Mouse (Mus musculus): ENCODE data around the gene Adprm. TPM values are rescaled to one million over a fixed set of nuclear protein-coding genes. Genes with fewer than 3 reads are reported as not detected.
"Not testable (repeated sequence)": the region's sequence is repeated elsewhere in the genome, so short reads cannot be mapped to it uniquely, and the experiment has no call there.

Adprm gene
- polyA plus RNA-seq, 1 experiment from 2014 or later: 34.8 TPM

GRCm38 (mm10) chr11:67040483-67040882 lies 11.9 kb downstream of the Adprm start:
- Histone ChIP-seq H3K4me1 (no peaks in the 10 kb centered on the region), H3K9me3 (no peaks in the 10 kb centered on the region), H3K27me3 (no peaks in the 10 kb centered on the region), H3K9ac (no peak overlapping the region), H3K36me3 (peaks cover 59% of the 10 kb centered on the region), H3K27ac (no peak overlapping the region), H3K4me3 (no peak overlapping the region), H3K4me2 (replicated peaks) (no peak overlapping the region)
- 97% methylated on average over 6 of the region's 6 CpGs for WGBS
- no peak for ATAC-seq (ENCODE audit: low FRiP score, low read depth)

DNA sequence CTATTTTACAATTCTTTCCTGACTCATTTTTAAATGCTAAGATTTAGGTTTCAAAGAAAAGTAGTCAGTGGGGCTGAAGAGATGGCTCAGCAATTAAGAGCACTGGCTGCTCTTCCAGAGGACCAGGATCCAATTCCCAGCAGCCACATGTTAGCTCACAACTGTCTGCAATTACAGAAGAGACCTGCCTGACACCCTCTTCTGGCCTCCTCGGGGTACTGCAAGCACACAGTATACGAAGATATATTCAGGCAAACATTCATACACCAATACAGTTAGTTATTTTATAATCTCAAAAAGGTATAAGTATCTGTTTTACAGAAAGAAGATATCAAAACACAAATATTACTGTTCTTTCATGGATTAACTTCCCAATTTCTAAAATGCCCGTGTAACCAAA lies 12.6 kb downstream of the Adprm start:
- no peaks in the 10 kb centered on the region for H3K9me3 ChIP-seq
- H3K4me2 ChIP-seq (replicated peaks): no peak overlapping the region
- WGBS: 95% methylated on average over 3 of the region's 3 CpGs
- no peaks in the 10 kb centered on the region for H3K27me3 ChIP-seq
- peaks cover 53% of the 10 kb centered on the region for H3K36me3 ChIP-seq
- ATAC-seq (ENCODE audit: low FRiP score, low read depth): no peak
- H3K4me3 ChIP-seq: no peak overlapping the region
- H3K4me1 ChIP-seq: no peaks in the 10 kb centered on the region
- H3K9ac ChIP-seq: no peak overlapping the region
- no peak overlapping the region for H3K27ac ChIP-seq

DNA sequence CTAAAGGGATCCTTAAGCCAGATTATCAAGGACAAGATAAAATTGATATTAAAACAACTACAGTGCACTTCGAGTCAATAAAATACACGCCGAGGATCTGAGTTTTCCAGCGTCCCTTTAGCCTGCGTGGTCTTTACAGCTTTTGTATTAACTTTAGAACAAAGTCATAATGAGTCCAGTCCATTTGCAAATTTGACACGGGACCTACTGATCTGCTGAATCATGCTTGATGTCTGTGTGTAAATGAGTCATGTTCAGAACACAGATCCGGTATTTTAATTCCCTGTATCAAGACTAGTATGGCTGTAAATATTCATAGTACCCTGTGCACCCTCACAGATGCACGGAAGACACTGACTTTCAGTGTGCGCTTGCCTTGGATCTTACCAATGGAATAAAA lies 15.5 kb downstream of the Adprm start:
- ATAC-seq (ENCODE audit: low FRiP score, low read depth): no peak
- Histone ChIP-seq H3K4me1 (no peaks in the 10 kb centered on the region), H3K27ac (no peak overlapping the region), H3K4me3 (no peak overlapping the region), H3K9ac (no peak overlapping the region), H3K9me3 (no peaks in the 10 kb centered on the region), H3K4me2 (replicated peaks) (no peak overlapping the region), H3K36me3 (peaks cover 48% of the 10 kb centered on the region), H3K27me3 (no peaks in the 10 kb centered on the region)
- WGBS: 95% methylated on average over 9 of the region's 9 CpGs

DNA sequence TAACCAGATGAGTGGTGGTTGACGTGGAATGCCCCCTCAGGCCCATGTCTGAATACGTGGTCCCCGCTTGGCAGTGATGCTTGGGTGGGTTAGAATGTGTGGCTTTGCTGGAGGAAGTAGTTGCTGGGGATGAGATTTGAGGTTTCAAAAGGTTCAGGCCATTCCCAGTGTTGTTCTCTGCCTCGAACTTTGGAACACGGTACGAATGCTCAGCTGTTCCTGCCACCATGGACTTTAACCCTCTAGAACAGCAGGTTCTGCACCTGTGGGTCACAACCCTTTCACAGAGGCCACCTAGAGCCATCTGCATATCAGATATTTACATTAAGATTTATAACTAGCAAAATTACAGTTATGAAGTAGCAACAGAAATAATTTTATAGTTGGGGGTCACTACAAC lies 16.2 kb downstream of the Adprm start:
- Histone ChIP-seq H3K4me3 (no peak overlapping the region), H3K36me3 (peaks cover 42% of the 10 kb centered on the region), H3K4me1 (no peaks in the 10 kb centered on the region), H3K9ac (no peak overlapping the region), H3K9me3 (no peaks in the 10 kb centered on the region), H3K27me3 (no peaks in the 10 kb centered on the region), H3K4me2 (replicated peaks) (no peak overlapping the region), H3K27ac (no peak overlapping the region)
- ATAC-seq (ENCODE audit: low FRiP score, low read depth): no peak
- 89% methylated on average over 6 of the region's 6 CpGs for WGBS

- WGBS: 83% methylated on average over 4 of the region's 4 CpGs
These were observed 17.5 kb downstream of the Adprm start for GRCm38 (mm10) chr11:67034775-67035485.

DNA sequence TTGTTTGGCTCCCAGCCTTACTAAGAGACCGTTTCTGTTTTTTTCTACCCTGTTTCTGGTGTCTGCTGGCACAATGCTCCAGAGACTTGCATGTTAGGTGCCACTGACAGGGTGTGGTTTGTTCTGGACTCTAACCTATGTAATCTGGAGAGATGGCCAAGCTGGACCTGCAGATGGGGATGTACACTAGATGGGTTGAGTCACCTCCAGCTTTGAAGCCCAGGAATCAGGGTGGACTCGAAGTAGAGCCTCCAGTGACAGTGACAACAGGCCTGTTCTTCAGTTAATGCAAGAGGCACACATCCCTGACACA lies 20.8 kb downstream of the Adprm start:
- Histone ChIP-seq H3K27ac (no peak overlapping the region), H3K36me3 (no peaks in the 10 kb centered on the region), H3K27me3 (no peaks in the 10 kb centered on the region), H3K4me3 (no peak overlapping the region), H3K9ac (no peak overlapping the region), H3K4me2 (replicated peaks) (no peak overlapping the region), H3K9me3 (no peaks in the 10 kb centered on the region), H3K4me1 (no peaks in the 10 kb centered on the region)
- WGBS: 60% methylated on average over 2 of the region's 2 CpGs
- no peak for ATAC-seq (ENCODE audit: low FRiP score, low read depth)

More at GRCm38 (mm10) chr11:67034775-67035485, 17.5 kb downstream of the Adprm start:
- Histone ChIP-seq H3K9ac (no peak overlapping the region), H3K27me3 (no peaks in the 10 kb centered on the region), H3K9me3 (no peaks in the 10 kb centered on the region), H3K4me2 (replicated peaks) (no peak overlapping the region), H3K36me3 (peaks cover 29% of the 10 kb centered on the region), H3K4me3 (no peak overlapping the region), H3K4me1 (no peaks in the 10 kb centered on the region), H3K27ac (no peak overlapping the region)
- no peak for ATAC-seq (ENCODE audit: low FRiP score, low read depth)

DNA sequence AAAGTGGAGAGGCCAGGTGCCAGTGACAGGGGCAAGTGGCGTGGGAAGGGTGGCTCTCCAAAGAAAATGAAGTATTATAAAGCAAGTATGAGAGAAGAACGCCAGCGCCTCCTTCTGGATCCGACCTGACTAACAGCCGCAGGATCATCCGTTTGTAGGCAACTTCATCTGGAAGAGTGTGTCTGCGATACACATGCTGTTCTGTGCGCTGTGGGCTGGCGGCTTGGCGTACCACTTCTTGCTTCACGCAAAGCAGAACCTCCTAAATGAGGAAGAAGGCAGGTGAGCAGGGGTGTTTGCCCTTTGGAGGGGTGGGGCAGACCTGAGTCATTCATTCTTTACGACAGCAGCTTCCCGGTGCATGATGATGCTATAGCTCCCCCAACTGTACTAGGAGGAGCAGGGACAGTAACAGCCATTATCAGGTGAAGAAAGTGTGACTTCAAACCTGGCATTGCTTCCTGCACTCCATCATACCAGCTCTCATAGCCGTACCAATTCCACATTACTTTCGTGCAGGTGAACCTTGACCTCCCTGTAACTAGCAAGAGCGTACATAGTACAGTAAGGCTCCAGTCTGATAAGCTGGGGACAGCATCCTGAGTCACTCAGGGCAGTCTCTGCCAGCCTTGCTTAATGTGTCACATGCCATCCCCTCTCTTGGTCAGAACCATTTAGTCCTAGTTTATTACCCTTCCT lies 21.3 kb downstream of the Adprm start:
- WGBS: 54% methylated on average over 16 of the region's 16 CpGs

GRCm38 (mm10) chr11:67024867-67025477 lies 27.4 kb downstream of the Adprm start, which contains the start of gene Tmem220:
Tmem220 (plus strand) TSS chr11:67025154.
- 2% methylated on average over 31 of the region's 35 CpGs for WGBS
- Histone ChIP-seq H3K9me3 (no peaks in the 10 kb centered on the region), H3K4me3 (peak within 1 kb of the TSS; percentile 54), H3K27ac (no peak within 1 kb of the TSS), H3K9ac (peak within 1 kb of the TSS; percentile 74), H3K27me3 (peaks cover 8% of the 10 kb centered on the region; the same call in 1 of the 2 replicates), H3K4me1 (0 out of 2 replicates have a peak, but pooled peaks cover 8% of the 10 kb centered on the region), H3K36me3 (no peaks in the 10 kb centered on the region), H3K4me2 (replicated peaks) (peak within 1 kb of the TSS; percentile 76)
- peak; percentile 97 for ATAC-seq (ENCODE audit: low FRiP score, low read depth)

More for the DNA sequence above, 21.3 kb downstream of the Adprm start:
- Histone ChIP-seq H3K9me3 (no peaks in the 10 kb centered on the region), H3K36me3 (no peaks in the 10 kb centered on the region), H3K27me3 (no peaks in the 10 kb centered on the region), H3K4me2 (replicated peaks) (no peak overlapping the region), H3K9ac (no peak overlapping the region), H3K27ac (no peak overlapping the region), H3K4me3 (no peak overlapping the region), H3K4me1 (no peaks in the 10 kb centered on the region)
- no peak for ATAC-seq (ENCODE audit: low FRiP score, low read depth)

- peak overlapping the region; percentile 76 for H3K4me2 ChIP-seq (replicated peaks)
- H3K4me1 ChIP-seq: 0 out of 2 replicates have a peak, but pooled peaks cover 8% of the 10 kb centered on the region
- no peak overlapping the region for H3K27ac ChIP-seq
- H3K9ac ChIP-seq: no peak overlapping the region
- H3K4me3 ChIP-seq: no peak overlapping the region
- no peaks in the 10 kb centered on the region for H3K36me3 ChIP-seq
- peaks cover 12% of the 10 kb centered on the region; the same call in 1 of the 2 replicates for H3K27me3 ChIP-seq
- 40% methylated on average over 6 of the region's 6 CpGs for WGBS
- no peak for ATAC-seq (ENCODE audit: low FRiP score, low read depth)
- no peaks in the 10 kb centered on the region for H3K9me3 ChIP-seq
These were observed 28.5 kb downstream of the Adprm start for GRCm38 (mm10) chr11:67023802-67024340.

DNA sequence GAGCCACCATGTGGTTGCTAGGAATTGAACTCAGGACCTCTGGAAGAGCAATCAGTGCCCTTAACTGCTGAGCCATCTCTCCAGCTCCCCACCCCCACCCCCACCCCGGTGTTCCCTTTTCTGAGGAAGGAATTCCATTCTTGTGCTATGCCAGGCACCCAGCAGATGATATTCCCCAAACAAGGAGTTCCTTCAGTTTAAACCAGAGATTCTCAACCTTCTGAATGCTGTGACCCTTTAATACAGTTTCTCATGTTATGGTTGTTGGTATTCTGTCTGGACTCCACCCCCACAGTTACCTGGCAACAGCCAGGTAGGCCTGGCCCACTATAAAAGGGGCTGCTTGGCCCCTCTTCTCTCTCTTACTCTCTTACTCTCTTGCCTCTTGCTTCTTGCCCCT lies 29.2 kb downstream of the Adprm start:
- H3K4me1 ChIP-seq: peaks cover 10% of the 10 kb centered on the region; the same call in 1 of the 2 replicates
- 39% methylated on average over 1 of the region's 1 CpGs for WGBS

DNA sequence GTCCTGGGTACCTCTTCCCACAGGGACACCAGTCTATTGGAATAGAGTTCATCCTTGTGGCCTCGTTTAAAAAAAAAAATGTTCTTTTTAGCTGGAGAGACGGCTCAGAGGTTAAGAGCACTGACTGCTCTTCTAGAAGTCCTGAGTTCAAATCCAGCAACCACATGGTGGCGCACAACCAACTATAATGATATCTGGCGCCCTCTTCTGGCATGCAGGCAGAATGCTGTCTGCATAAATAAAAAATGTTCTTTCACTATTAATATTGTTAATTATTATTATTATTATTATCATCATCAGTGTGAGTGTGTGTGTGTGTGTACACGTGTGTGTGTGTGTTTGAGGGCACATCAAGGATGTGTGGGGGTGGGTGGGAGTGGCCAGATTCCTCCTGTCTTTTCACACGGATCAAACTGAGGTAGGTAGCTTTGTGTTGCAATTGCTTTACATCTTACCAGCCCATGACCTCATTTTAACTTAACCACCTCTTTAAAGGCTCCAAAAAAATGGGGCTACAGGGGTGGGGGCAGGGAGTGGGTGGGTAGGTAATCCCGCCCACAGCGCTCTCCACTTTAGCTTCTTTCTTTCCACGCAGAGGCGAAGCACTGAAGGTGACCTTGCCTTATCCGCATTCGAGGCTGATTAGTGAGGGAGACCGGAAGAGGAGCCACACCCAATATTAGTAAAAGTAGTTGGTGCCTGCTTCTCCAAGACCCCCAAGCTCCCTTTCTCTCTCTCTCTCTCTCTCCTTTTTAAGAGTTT lies 29.9 kb downstream of the Adprm start:
- H3K4me2 ChIP-seq (replicated peaks): no peak overlapping the region
- ATAC-seq (ENCODE audit: low FRiP score, low read depth): no peak
- H3K9ac ChIP-seq: no peak overlapping the region
- H3K9me3 ChIP-seq: no peaks in the 10 kb centered on the region
- peaks cover 17% of the 10 kb centered on the region; the same call in 1 of the 2 replicates for H3K4me1 ChIP-seq
- WGBS: 87% methylated on average over 13 of the region's 13 CpGs
- peaks cover 12% of the 10 kb centered on the region for H3K27me3 ChIP-seq
- H3K27ac ChIP-seq: no peak overlapping the region
- H3K4me3 ChIP-seq: no peak overlapping the region
- H3K36me3 ChIP-seq: no peaks in the 10 kb centered on the region

More for the DNA sequence above, 29.2 kb downstream of the Adprm start:
- not testable (repeated sequence) for H3K4me3 ChIP-seq; H3K4me2 ChIP-seq (replicated peaks); H3K9me3 ChIP-seq; H3K36me3 ChIP-seq; H3K9ac ChIP-seq; ATAC-seq (ENCODE audit: low FRiP score, low read depth); H3K27ac ChIP-seq
- peaks cover 12% of the 10 kb centered on the region for H3K27me3 ChIP-seq

All from limb, embryonic 13.5 days (tissue).